Mouse (Mus musculus) layer of hippocampus, adult 18-20 months (tissue): ENCODE measurements around the gene F11. TPM values are rescaled to one million over a fixed set of nuclear protein-coding genes. Genes with fewer than 3 reads are reported as not detected.

ENCODE experiments used
- DNase-seq, 2 experiments: peaks; one replicate each; pipeline ENCODE4 v3.0.0; 2022; ENCODE audit warnings: low spot score in 2 of 2
- total RNA-seq, 2 experiments: library from RNA; stranded (reverse); gene quantifications; 2 replicates each; pipeline ENCODE4 v1.2.3; 2021

F11 gene
- total RNA-seq, 2 experiments from 2014 or later = not detected

- DNase-seq = no peak
Observed at GRCm38 (mm10) chr8:45246307-45246706, 15.5 kb downstream of the F11 start.

- no peak for DNase-seq
Observed at GRCm38 (mm10) chr8:45239363-45239762, 22.5 kb downstream of the F11 start.

- DNase-seq = peak in 1 of 2 experiments; percentile 78
Observed at GRCm38 (mm10) chr8:45238282-45238681, 23.5 kb downstream of the F11 start.

- peak; percentile 11 to 64 for DNase-seq
Observed at GRCm38 (mm10) chr8:45236164-45236912, 25.5 kb downstream of the F11 start.

- DNase-seq = peak in 1 of 2 experiments; percentile 23
Observed at GRCm38 (mm10) chr8:45235228-45235627, 26.6 kb downstream of the F11 start.

- DNase-seq = no peak
Observed at GRCm38 (mm10) chr8:45233256-45233655, 28.6 kb downstream of the F11 start.

GRCm38 (mm10) chr8:45202476-45202875, 59.4 kb downstream of the F11 start:
- no peak for DNase-seq

- peak; percentile 61 to 82 for DNase-seq
Observed at GRCm38 (mm10) chr8:45201605-45202004, 60.2 kb downstream of the F11 start.

GRCm38 (mm10) chr8:45197294-45197693, 64.5 kb downstream of the F11 start:
- no peak for DNase-seq

- no peak for DNase-seq
Observed at GRCm38 (mm10) chr8:45195954-45196526, 65.8 kb downstream of the F11 start.

Other genes with a start within 250 kb of the F11 start
- gene Mtnr1a, start 192.9 kb downstream of the F11 start, total RNA-seq = not detected
- gene Klkb1, start 32.8 kb upstream of the F11 start, total RNA-seq = not detected
- not detected for gene Gm45753, start 46.4 kb upstream of the F11 start, total RNA-seq
- 1 to 10 TPM; 7.5 to 7.9 TPM for gene Cyp4v3, start 71.2 kb upstream of the F11 start, total RNA-seq
- gene Fam149a, start 120.3 kb upstream of the F11 start, total RNA-seq = 10 to 100 TPM; 13.6 to 15.6 TPM
- gene Tlr3, start 149.0 kb upstream of the F11 start, total RNA-seq = 10 to 100 TPM in 1 of 2 experiments, 1 to 10 TPM in 1; 8.2 to 11.7 TPM
- 100 to 1,000 TPM; 166 to 172 TPM for gene Sorbs2, start 245.8 kb upstream of the F11 start, total RNA-seq